Mouse (Mus musculus) cerebellum, adult (tissue): ENCODE data around the gene Ankrd63.

ENCODE experiments used
- ATAC-seq: cut with Nextera tagmentation; 2 replicates; pipeline ENCODE4 v1.9.2; 2017; ENCODE audit warnings: mild to moderate bottlenecking, moderate library complexity, mixed read lengths; ENCODE audit not compliant: insufficient number of reproducible peaks, low FRiP score, low TSS enrichment

Ankrd63 gene

GRCm38 (mm10) chr2:118727911-118728310, 24.1 kb upstream of the Ankrd63 start:
- ATAC-seq, result no peak

GRCm38 (mm10) chr2:118726873-118727272, 23.1 kb upstream of the Ankrd63 start:
- ATAC-seq, result no peak

- no peak for ATAC-seq
Observed at GRCm38 (mm10) chr2:118725511-118725910, 21.7 kb upstream of the Ankrd63 start.

GRCm38 (mm10) chr2:118723693-118724486, 20.1 kb upstream of the Ankrd63 start:
- ATAC-seq, result no peak

- no peak for ATAC-seq
Observed at GRCm38 (mm10) chr2:118716677-118717076, 12.9 kb upstream of the Ankrd63 start.

GRCm38 (mm10) chr2:118714230-118714629, 10.5 kb upstream of the Ankrd63 start:
- ATAC-seq, result no peak

- ATAC-seq, result no peak
Observed at GRCm38 (mm10) chr2:118713631-118714030, 9.9 kb upstream of the Ankrd63 start.

GRCm38 (mm10) chr2:118711038-118711494, 7.3 kb upstream of the Ankrd63 start:
- no peak for ATAC-seq

GRCm38 (mm10) chr2:118709655-118710221, 6.0 kb upstream of the Ankrd63 start:
- no peak for ATAC-seq

- ATAC-seq, result no peak
Observed at GRCm38 (mm10) chr2:118708472-118708871, 4.7 kb upstream of the Ankrd63 start.

GRCm38 (mm10) chr2:118706436-118706835, 2.7 kb upstream of the Ankrd63 start:
- no peak for ATAC-seq

GRCm38 (mm10) chr2:118702883-118703761, 641 bp downstream of the Ankrd63 start:
- no peak for ATAC-seq

GRCm38 (mm10) chr2:118701971-118702882, 1.5 kb downstream of the Ankrd63 start:
- ATAC-seq, result no peak

- no peak for ATAC-seq
Observed at GRCm38 (mm10) chr2:118701161-118701560, 2.6 kb downstream of the Ankrd63 start.

- no peak for ATAC-seq
Observed at GRCm38 (mm10) chr2:118700179-118701062, 3.3 kb downstream of the Ankrd63 start.

GRCm38 (mm10) chr2:118697955-118698354, 5.8 kb downstream of the Ankrd63 start:
- no peak for ATAC-seq

GRCm38 (mm10) chr2:118697311-118697877, 6.4 kb downstream of the Ankrd63 start:
- no peak for ATAC-seq

- no peak for ATAC-seq
Observed at GRCm38 (mm10) chr2:118696451-118697308, 7.1 kb downstream of the Ankrd63 start.
